Mouse (Mus musculus): ENCODE measurements around the gene Ralgps1. TPM values are rescaled to one million over a fixed set of nuclear protein-coding genes. Genes with fewer than 3 reads are reported as not detected.

Ralgps1 gene
- total RNA-seq, 2 experiments from 2014 or later = 2.0 to 3.3 TPM

DNA sequence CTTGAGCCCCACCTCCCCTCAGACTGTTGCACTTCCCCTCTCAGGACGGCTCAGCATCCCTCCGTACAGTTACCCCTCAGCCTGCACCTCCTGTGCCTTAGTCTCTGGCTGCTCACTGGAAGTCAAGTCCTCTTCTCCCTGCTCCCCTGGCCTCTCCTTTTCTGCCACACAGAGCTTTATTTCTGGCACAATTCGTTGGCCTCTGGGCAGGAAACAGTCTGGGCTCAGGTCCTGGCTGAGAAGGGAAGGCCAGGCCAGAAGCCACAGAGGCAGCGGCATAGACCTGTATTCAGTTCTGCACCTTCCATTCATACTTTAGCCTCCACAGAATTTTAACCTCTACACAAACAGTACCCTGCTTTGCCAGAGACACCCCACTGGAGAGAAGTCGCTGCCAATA, 124.4 kb downstream of the Ralgps1 start:
- DNase-seq (ENCODE audit: low spot score) = no peak

- no peak for DNase-seq (ENCODE audit: low spot score)
Measured at GRCm38 (mm10) chr2:33245350-33245749, 125.9 kb downstream of the Ralgps1 start.

DNA sequence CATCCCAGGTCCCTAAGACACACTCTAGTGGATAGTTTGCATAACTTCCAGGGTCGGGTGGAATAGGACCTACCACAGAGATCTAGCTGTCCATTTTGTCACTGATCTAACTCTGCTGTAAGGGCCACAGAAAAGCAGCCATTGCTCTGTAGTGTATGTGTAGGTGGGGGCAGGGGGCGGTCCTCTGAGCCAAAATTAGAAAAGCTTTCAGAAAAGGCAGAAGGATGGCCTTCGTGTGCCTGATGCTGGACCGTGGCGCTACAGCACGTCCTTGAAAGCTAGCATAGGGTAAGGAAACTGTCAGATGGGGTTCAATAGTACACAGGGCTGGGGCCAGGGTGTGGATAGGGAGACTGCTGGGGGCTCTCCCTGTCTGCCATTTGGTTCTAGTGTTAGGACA, 126.4 kb downstream of the Ralgps1 start:
- DNase-seq (ENCODE audit: low spot score) = no peak

GRCm38 (mm10) chr2:33237581-33237980, 133.7 kb downstream of the Ralgps1 start:
- no peak for DNase-seq (ENCODE audit: low spot score)

- no peak for DNase-seq (ENCODE audit: low spot score)
Measured at GRCm38 (mm10) chr2:33234848-33235247, 136.4 kb downstream of the Ralgps1 start.

- no peak for DNase-seq (ENCODE audit: low spot score)
Measured at GRCm38 (mm10) chr2:33233856-33234255, 137.4 kb downstream of the Ralgps1 start.

DNA sequence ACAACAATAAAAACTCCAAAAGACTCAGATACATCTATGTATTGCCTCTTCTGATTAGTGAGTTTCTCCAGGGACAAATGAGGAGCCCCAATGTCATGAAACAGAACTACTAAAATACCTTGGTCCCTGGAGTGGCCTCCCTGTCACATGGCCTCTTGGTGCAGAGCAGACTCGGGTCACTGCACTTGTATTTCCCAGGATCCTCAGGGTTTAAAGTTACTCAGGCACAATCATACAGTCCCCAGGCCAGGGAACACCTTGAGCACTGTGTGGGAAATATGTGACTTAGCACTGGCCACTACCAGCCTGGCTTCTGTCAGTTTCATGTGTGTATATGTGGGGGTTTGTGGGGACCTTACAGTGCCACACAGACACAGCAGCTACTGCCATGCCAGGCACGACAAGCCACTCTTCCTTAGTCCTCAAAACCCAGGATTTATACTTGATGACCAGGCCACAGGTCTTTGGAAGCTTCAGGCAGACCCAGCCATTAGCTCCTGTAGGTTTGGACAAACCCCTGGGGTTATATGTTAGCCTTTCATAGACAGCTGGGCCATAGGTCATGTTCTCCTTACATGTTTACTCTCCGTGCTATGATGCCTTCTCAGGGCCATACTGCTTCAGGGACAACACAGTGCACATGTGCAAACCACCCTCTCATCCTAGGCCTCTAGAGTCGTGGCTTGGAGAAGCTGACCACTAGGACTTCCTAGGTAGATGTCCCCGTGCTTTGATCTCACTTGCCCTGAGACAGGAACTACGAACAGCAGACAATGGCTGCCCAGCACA, 138.3 kb downstream of the Ralgps1 start:
- DNase-seq (ENCODE audit: low spot score) = no peak

GRCm38 (mm10) chr2:33231788-33232187, 139.5 kb downstream of the Ralgps1 start:
- no peak for DNase-seq (ENCODE audit: low spot score)

DNA sequence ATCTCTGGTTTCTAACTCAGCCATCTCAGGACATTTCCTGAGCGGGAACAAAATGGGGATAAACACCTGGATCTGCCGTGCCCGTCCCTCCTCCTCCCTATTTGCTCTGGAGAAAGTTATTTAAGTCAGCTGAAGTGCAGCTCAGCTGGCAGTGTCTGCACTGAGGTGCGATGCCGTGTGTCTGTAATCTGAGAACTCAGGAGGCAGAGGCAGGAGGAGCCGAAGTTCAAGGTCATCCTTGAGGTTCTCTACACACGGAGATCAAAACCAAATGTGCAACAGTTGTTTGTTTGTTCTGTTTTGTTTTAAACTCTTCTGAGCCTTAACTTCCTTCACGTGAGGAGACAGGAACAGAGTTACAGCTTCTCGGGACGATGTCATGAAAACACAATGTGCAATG, 140.6 kb downstream of the Ralgps1 start:
- DNase-seq (ENCODE audit: low spot score) = no peak

- no peak for DNase-seq (ENCODE audit: low spot score)
Measured at GRCm38 (mm10) chr2:33228551-33228950, 142.7 kb downstream of the Ralgps1 start.

- DNase-seq (ENCODE audit: low spot score) = no peak
Measured at GRCm38 (mm10) chr2:33228077-33228476, 143.2 kb downstream of the Ralgps1 start.

DNA sequence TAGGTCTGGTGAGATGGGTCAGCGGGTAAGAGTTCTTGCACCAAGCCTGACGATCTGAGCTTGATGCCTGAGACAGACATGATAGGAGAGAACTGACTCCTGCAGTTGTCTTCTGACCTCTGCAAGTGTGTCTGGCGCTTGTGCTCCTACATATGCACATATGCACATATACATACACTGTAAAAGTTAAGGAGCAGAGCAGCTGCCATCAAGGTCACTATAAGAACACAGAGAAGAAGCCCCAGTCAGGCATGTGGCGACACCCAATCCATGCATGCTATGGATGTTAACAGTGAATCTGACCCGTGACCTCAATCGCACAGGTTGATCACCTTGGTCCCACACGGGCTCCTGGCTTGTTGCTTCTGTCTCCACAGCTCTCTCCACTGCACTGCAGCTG, 145.4 kb downstream of the Ralgps1 start:
- no peak for DNase-seq (ENCODE audit: low spot score)

GRCm38 (mm10) chr2:33223656-33224358, 147.5 kb downstream of the Ralgps1 start:
- DNase-seq (ENCODE audit: low spot score) = no peak

DNA sequence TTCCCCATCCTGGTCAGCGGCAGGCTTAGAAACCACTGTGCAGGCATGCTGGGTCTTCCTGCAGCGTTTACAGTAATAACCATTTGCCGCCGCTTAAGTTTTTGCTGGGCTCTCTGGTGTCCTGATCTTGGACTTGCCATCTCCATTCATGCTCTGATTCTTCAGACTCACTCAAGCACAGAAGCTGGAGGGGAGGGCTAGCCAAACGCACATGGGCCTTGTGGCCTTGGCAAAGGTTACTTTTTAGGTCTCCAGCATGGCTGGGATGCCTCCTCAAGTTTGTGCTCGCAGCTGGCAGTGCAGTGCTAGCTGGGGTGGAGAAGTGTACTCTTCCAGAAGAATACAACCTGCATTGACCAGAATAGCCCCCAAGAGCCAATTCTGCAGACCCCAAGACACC, 148.8 kb downstream of the Ralgps1 start:
- DNase-seq (ENCODE audit: low spot score) = no peak

- DNase-seq (ENCODE audit: low spot score) = no peak
Measured at GRCm38 (mm10) chr2:33221339-33221900, 149.9 kb downstream of the Ralgps1 start.

DNA sequence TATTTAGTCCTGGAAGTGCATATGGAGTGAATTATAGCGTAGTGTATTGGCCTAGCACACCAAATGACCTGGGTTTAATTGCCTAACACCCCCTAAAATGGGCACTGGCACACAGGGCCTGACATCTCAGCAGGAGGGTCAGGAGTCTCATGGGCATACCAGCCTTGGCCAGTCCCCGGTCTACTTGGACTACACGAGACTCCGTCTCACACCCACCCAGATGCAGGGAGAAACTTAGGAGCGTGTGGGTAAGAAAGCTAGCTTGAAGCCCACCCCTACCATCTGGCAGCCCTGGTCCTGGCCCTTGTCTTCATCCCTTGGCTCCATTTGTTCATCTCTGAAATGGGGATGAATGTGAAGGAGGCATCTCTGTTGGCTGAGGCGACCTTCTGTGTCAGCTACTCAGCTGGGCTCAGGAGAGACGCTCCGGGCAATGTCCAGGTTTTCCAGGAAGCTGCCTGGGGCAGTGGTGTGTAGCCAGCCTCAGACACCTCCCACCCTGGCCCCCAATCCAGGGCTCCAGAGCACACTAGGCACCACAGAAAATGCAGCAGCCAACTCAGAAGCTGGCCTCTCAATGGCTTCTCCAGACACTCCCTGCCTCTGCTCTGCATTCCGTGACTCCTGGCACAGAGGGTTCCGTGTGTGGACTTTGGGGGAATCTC, 150.5 kb downstream of the Ralgps1 start:
- no peak for DNase-seq (ENCODE audit: low spot score)

- peak; percentile 71 for DNase-seq (ENCODE audit: low spot score)
Measured at GRCm38 (mm10) chr2:33220246-33220645, 151.0 kb downstream of the Ralgps1 start.

DNA sequence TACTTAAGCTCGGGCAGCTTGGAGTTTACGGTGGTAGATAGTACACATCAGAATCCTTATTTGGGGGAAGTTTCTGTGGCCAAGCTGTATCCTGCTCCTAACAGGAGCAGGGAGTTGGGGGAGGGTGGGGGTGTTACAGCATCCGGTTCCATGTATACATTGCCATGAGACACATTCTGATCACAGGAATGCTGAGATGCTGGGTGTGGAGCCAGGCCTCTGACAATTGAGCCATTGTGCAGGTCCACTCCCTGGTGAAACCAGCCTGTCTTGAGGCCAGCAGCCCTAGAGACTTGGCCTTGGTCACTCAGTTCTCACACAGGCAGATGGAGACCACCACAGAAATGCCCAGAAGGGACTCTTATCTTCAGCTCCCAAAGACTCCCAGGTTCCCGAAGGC, 151.6 kb downstream of the Ralgps1 start:
- DNase-seq (ENCODE audit: low spot score) = no peak

GRCm38 (mm10) chr2:33218903-33219625, 152.2 kb downstream of the Ralgps1 start:
- peak; percentile 48 for DNase-seq (ENCODE audit: low spot score)

- no peak for DNase-seq (ENCODE audit: low spot score)
Measured at GRCm38 (mm10) chr2:33217425-33217794, 153.9 kb downstream of the Ralgps1 start.

- DNase-seq (ENCODE audit: low spot score) = peak; percentile 30
Measured at GRCm38 (mm10) chr2:33216645-33217424, 154.5 kb downstream of the Ralgps1 start.

All from gastrocnemius, adult 18-20 months (tissue).